Mouse (Mus musculus): ENCODE results near the gene Ap2m1.

The Ap2m1 gene

GRCm38 (mm10) chr16:20529375-20529774 lies 5.9 kb upstream of the Ap2m1 start:
- no peak for DNase-seq (ENCODE audit: low read depth)

- DNase-seq (ENCODE audit: low read depth), result no peak
Observed at GRCm38 (mm10) chr16:20530941-20531340, 4.3 kb upstream of the Ap2m1 start.

GRCm38 (mm10) chr16:20534617-20535295 lies 522 bp upstream of the Ap2m1 start:
- DNase-seq (ENCODE audit: low read depth), result no peak

- no peak for DNase-seq (ENCODE audit: low read depth)
Observed at GRCm38 (mm10) chr16:20536081-20536665, 895 bp downstream of the Ap2m1 start.

GRCm38 (mm10) chr16:20537071-20537471 lies 1.8 kb downstream of the Ap2m1 start:
- DNase-seq (ENCODE audit: low read depth), result peak; percentile 63

- DNase-seq (ENCODE audit: low read depth), result no peak
Observed at GRCm38 (mm10) chr16:20537601-20538320, 2.5 kb downstream of the Ap2m1 start.

GRCm38 (mm10) chr16:20539649-20540048 lies 4.4 kb downstream of the Ap2m1 start:
- DNase-seq (ENCODE audit: low read depth), result no peak

GRCm38 (mm10) chr16:20540438-20540837 lies 5.2 kb downstream of the Ap2m1 start:
- DNase-seq (ENCODE audit: low read depth), result no peak

GRCm38 (mm10) chr16:20545696-20546095 lies 10.4 kb downstream of the Ap2m1 start:
- no peak for DNase-seq (ENCODE audit: low read depth)

GRCm38 (mm10) chr16:20547423-20547822 lies 12.1 kb downstream of the Ap2m1 start:
- DNase-seq (ENCODE audit: low read depth), result no peak

GRCm38 (mm10) chr16:20548096-20548948 lies 13.0 kb downstream of the Ap2m1 start, which contains the start of gene Abcf3:
TSS of gene Abcf3 (plus strand) at chr16:20548577.
- DNase-seq (ENCODE audit: low read depth), result peak; percentile 100

- DNase-seq (ENCODE audit: low read depth), result no peak
Observed at GRCm38 (mm10) chr16:20549161-20549560, 13.9 kb downstream of the Ap2m1 start.

- no peak for DNase-seq (ENCODE audit: low read depth)
Observed at GRCm38 (mm10) chr16:20551691-20552090, 16.4 kb downstream of the Ap2m1 start.

- DNase-seq (ENCODE audit: low read depth), result no peak
Observed at GRCm38 (mm10) chr16:20552594-20552993, 17.3 kb downstream of the Ap2m1 start.

GRCm38 (mm10) chr16:20555000-20555399 lies 19.7 kb downstream of the Ap2m1 start:
- no peak for DNase-seq (ENCODE audit: low read depth)

- no peak for DNase-seq (ENCODE audit: low read depth)
Observed at GRCm38 (mm10) chr16:20557381-20557780, 22.1 kb downstream of the Ap2m1 start.

GRCm38 (mm10) chr16:20565075-20565474 lies 29.8 kb downstream of the Ap2m1 start:
- no peak for DNase-seq (ENCODE audit: low read depth)

GRCm38 (mm10) chr16:20589366-20589938 lies 54.2 kb downstream of the Ap2m1 start, which contains the start of gene Vwa5b2:
TSS of gene Vwa5b2 (plus strand) at chr16:20589471.
- DNase-seq (ENCODE audit: low read depth), result no peak

- DNase-seq (ENCODE audit: low read depth), result no peak
Observed at GRCm38 (mm10) chr16:20589939-20590679, 54.8 kb downstream of the Ap2m1 start.

- DNase-seq (ENCODE audit: low read depth), result no peak
Observed at GRCm38 (mm10) chr16:20590680-20591038, 55.4 kb downstream of the Ap2m1 start.

GRCm38 (mm10) chr16:20591076-20591705 lies 55.9 kb downstream of the Ap2m1 start:
- no peak for DNase-seq (ENCODE audit: low read depth)
